Mouse (Mus musculus) heart, embryonic 12.5 days (tissue): Measurements from ENCODE around the gene B3gntl1. TPM values are rescaled to one million over a fixed set of nuclear protein-coding genes. Genes with fewer than 3 reads are reported as not detected.

Source experiments
- ATAC-seq: fragments of 200-750 bp; cut with Nextera tagmentation; 2 replicates; pipeline ENCODE4 v1.8.0; 2017; ENCODE audit warnings: moderate TSS enrichment, moderate library complexity; ENCODE audit not compliant: insufficient number of reproducible peaks, low FRiP score
- H3K27ac ChIP-seq: fragments of 300-500 bp; sonication (generic); 2 replicates; pipeline ENCODE4 v1.5.1; 2016; ENCODE audit warnings: mild to moderate bottlenecking, moderate library complexity; ENCODE audit not compliant: poor library complexity, severe bottlenecking
- H3K27me3 ChIP-seq: fragments of 300-500 bp; sonication (generic); replicated peaks from 2 replicates; pipeline ENCODE4 v1.6.1; 2016; ENCODE audit warnings: mild to moderate bottlenecking, moderate library complexity
- H3K36me3 ChIP-seq: fragments of 300-500 bp; sonication (generic); 2 replicates; pipeline ENCODE4 v1.6.1; 2016; ENCODE audit warnings: mild to moderate bottlenecking, moderate library complexity
- H3K4me1 ChIP-seq: fragments of 300-500 bp; sonication (generic); replicated peaks from 2 replicates; pipeline ENCODE4 v1.6.1; 2016; ENCODE audit warnings: mild to moderate bottlenecking
- H3K4me2 ChIP-seq: fragments of 300-500 bp; sonication (generic); 2 replicates; pipeline ENCODE4 v1.6.1; 2016; ENCODE audit warnings: mild to moderate bottlenecking, moderate library complexity
- H3K4me3 ChIP-seq: fragments of 300-500 bp; sonication (generic); 2 replicates; pipeline ENCODE4 v1.5.1; 2016; ENCODE audit warnings: mild to moderate bottlenecking
- H3K9ac ChIP-seq: fragments of 300-500 bp; sonication (generic); 2 replicates; pipeline ENCODE4 v1.6.1; 2016; ENCODE audit warnings: mild to moderate bottlenecking, moderate library complexity
- H3K9me3 ChIP-seq: fragments of 300-500 bp; sonication (generic); replicated peaks from 2 replicates; pipeline ENCODE4 v1.6.1; 2016; ENCODE audit warnings: mild to moderate bottlenecking, moderate library complexity
- WGBS: fragments of 180-500 bp; shearing (Covaris S2); methylation state at CpG from one replicate; pipeline ENCODE4 v1.1.7; 2016; 5-methylcytosine and 5-hydroxymethylcytosine counted together
- polyA plus RNA-seq: library from polyadenylated mRNA; unstranded; fragments of >200 nt; fragmentation: Nextera tagmentation; extraction: Ambion mirVana; gene quantifications from 2 replicates; pipeline ENCODE4 v1.2.1, GENCODE M21; 2016

Gene B3gntl1
- polyA plus RNA-seq, 1 experiment from 2014 or later, result 5.9 TPM

DNA sequence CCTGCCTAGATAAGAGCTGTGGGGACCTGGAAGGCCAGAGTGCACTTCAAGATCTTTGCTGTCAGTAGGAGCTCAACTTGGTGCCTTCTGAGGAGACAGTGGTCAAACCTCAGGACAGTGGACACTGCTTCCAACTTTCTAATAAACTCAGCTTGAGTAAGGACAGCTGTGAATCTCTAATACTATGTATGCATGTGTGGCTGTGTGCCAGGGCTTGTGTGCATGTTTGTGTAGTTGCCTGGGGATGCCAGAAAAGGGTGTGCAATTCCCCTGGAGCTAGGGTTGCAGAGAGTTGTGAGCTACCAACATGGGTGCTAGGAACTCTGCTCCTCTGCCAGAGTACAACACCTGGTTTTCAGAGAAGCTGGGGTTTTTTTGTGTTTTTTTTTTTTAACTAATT, 62.0 kb downstream of the B3gntl1 start:
- Histone ChIP-seq H3K27ac (no peak overlapping the region), H3K4me2 (no peak overlapping the region), H3K4me1 (peaks cover 10% of the 10 kb centered on the region; the same call in 1 of the 2 replicates), H3K9ac (no peak overlapping the region), H3K4me3 (no peak overlapping the region), H3K27me3 (no peaks in the 10 kb centered on the region), H3K9me3 (0 out of 2 replicates have a peak, but pooled peaks cover 4% of the 10 kb centered on the region), H3K36me3 (peaks cover 64% of the 10 kb centered on the region)
- ATAC-seq, result no peak

DNA sequence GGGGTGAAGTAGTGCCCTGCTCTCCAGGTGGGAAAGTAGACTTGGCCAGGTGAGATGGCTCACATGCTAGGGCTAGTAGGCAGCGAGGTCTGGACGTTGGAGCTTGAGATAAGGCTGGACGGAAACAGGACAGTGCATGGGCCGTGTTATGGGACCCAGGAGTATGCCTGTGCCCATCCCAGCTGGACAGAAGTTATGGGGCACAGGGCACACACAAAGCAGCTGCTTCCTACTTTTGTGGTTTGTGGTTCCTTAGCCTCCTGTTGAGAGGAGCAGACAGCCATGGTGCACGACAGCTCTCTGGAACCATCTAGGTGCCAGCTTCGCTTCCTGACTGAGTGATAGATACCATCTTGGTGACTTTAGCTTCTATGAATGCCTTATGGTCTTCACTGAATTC, 67.3 kb downstream of the B3gntl1 start:
- no peak overlapping the region for H3K4me2 ChIP-seq
- H3K4me1 ChIP-seq, result peaks cover 6% of the 10 kb centered on the region; the same call in 1 of the 2 replicates
- H3K9ac ChIP-seq, result no peak overlapping the region
- no peaks in the 10 kb centered on the region for H3K9me3 ChIP-seq
- peaks cover 82% of the 10 kb centered on the region for H3K36me3 ChIP-seq
- no peak for ATAC-seq
- 81% methylated on average over 6 of the region's 6 CpGs for WGBS
- H3K4me3 ChIP-seq, result no peak overlapping the region
- H3K27ac ChIP-seq, result no peak overlapping the region
- H3K27me3 ChIP-seq, result no peaks in the 10 kb centered on the region

DNA sequence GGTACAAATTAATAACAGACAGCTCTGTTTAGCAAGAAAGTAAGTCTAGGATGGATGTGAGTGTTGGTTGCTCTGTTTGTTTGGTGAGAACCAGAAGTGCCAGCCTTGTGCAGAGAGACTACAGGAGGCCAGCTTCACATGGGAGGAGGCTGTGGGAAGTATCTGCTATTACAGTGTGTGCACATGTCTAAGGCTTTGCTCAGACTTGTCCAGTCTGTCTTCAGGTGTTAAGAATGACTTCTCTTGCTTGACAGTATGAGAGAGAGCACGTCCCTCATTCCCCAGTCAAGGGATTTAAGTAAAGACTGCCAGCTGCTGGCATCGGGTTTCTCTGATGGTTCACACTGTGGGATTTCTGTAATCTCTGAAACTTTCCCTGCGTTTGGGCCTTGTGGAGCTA, 71.5 kb downstream of the B3gntl1 start:
- H3K4me1 ChIP-seq, result no peaks in the 10 kb centered on the region
- H3K4me3 ChIP-seq, result no peak overlapping the region
- ATAC-seq, result no peak
- H3K27me3 ChIP-seq, result no peaks in the 10 kb centered on the region
- H3K9me3 ChIP-seq, result no peaks in the 10 kb centered on the region
- peaks cover 72% of the 10 kb centered on the region for H3K36me3 ChIP-seq
- H3K9ac ChIP-seq, result no peak overlapping the region
- no peak overlapping the region for H3K27ac ChIP-seq
- no peak overlapping the region for H3K4me2 ChIP-seq
- WGBS, result 77% methylated on average over 3 of the region's 3 CpGs

GRCm38 (mm10) chr11:121597254-121597653, 75.7 kb downstream of the B3gntl1 start:
- Histone ChIP-seq H3K9ac (no peak overlapping the region), H3K4me1 (no peaks in the 10 kb centered on the region), H3K9me3 (no peaks in the 10 kb centered on the region), H3K36me3 (peaks cover 47% of the 10 kb centered on the region), H3K4me2 (no peak overlapping the region), H3K27ac (no peak overlapping the region), H3K4me3 (no peak overlapping the region), H3K27me3 (no peaks in the 10 kb centered on the region)
- ATAC-seq, result no peak
- 83% methylated on average over 6 of the region's 6 CpGs for WGBS

DNA sequence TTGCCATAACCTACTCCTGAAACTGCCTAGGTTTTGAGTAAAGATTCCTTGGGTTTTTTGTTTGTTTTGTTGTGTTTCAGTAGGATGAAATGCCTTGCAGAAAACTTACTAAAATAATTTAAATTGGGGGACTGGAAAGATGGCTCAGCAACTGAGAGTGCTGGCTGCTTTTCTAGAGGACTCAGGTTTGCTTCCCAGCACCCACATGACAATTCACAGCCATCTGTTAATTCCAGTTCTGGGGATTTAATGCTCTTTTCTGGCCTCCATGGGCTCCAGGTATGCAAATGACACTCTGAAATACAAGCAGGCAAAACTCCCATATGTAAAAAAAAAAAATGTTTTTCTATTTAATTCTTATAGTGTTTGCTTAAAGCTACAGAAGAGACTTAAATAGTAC, 91.1 kb downstream of the B3gntl1 start:
- Histone ChIP-seq H3K27ac (no peak overlapping the region), H3K4me2 (no peak overlapping the region), H3K4me1 (peaks cover 3% of the 10 kb centered on the region; the same call in 1 of the 2 replicates), H3K9me3 (no peaks in the 10 kb centered on the region), H3K27me3 (no peaks in the 10 kb centered on the region), H3K36me3 (peaks cover 20% of the 10 kb centered on the region), H3K9ac (no peak overlapping the region), H3K4me3 (no peak overlapping the region)
- ATAC-seq, result no peak

Other genes starting within 250 kb of the B3gntl1 start
- gene Fn3k, start 238.2 kb downstream of the B3gntl1 start, polyA plus RNA-seq, result 6.2 TPM in 2 replicates
- gene Tbcd, start 221.2 kb downstream of the B3gntl1 start, polyA plus RNA-seq, result 24.4 and 26.6 TPM in 2 replicates
- 0.14 and 0.28 TPM in 2 replicates for gene Zfp750, start 153.8 kb downstream of the B3gntl1 start, polyA plus RNA-seq
- 8.4 and 8.9 TPM in 2 replicates for gene Metrnl, start 28.4 kb upstream of the B3gntl1 start, polyA plus RNA-seq
- gene Ptchd3, start 157.1 kb upstream of the B3gntl1 start, polyA plus RNA-seq, result 0.05 TPM in 1 of 2 replicates, not detected in the other